Mouse (Mus musculus) heart, postnatal 25 days (tissue): ENCODE data around the gene Map2k6. TPM values are rescaled to one million over a fixed set of nuclear protein-coding genes. Genes with fewer than 3 reads are reported as not detected.

Experiments
- DNase-seq: peaks from one replicate; pipeline ENCODE4 v3.0.0; 2022; ENCODE audit warnings: low spot score
- intact Hi-C: fragments of 180-260 bp; cut with DNase I; formaldehyde crosslinking; loops from one replicate; pipeline ENCODE4 v1.15.1; 2025
- total RNA-seq, 2 experiments: library from RNA; stranded (reverse); gene quantifications; 2 replicates each; pipeline ENCODE4 v1.2.3; 2021

Gene Map2k6
- total RNA-seq, 2 experiments from 2014 or later: 5.8 to 6.7 TPM

DNA sequence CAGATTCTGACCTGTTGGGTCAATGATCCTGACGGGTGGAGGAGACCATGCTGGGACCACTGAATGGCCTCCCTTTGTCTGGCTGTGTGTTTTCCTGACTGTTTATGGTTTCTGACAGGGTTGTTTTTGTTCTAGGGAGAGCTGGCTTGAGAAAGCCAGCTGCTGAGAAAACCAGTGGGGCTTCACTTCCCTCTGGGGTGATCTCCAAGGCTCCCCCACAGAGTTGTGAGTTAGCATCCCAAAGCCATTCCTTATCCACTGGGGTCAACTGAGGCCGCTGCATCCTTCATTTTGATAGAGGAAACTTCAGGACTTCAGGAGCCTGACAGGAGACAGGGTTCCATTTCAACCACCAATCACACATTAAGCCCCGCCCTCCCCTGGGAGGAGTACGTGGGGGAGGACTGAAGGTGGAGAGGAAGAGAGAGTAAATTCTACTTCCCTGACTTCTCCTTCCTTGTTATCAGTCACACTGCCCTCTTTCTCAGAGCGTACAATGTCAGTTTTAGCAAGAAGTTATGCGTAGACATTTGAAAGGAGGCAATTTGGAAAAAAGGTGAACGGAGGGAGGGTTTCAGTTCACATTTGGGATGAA lies 49.3 kb downstream of the Map2k6 start:
- intact Hi-C loops: no loop called here
- no peak for DNase-seq

- intact Hi-C loops: no loop called here
- peak; percentile 21 for DNase-seq
Observed at GRCm38 (mm10) chr11:110448726-110449161, 49.8 kb downstream of the Map2k6 start.

DNA sequence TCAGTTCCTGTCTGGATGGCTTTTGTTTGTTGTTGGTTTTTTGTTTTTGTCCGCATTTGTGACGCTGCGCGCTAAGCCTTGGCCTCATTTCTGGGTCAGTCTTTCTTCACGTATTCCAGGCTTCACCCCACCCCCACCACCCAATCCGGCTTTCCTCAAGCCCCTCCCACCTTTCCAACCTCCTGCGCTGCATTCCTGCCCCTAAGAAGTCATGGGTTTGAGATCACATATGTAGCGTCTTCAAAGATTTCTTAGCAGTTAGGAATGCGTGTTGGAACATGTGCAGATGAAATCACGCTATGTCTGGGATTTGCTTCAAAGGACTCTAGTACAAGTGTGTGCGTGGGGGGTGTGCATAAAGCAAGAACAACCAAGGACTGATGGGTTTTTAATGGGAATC lies 50.3 kb downstream of the Map2k6 start:
- intact Hi-C loops: no loop called here
- DNase-seq: no peak

DNA sequence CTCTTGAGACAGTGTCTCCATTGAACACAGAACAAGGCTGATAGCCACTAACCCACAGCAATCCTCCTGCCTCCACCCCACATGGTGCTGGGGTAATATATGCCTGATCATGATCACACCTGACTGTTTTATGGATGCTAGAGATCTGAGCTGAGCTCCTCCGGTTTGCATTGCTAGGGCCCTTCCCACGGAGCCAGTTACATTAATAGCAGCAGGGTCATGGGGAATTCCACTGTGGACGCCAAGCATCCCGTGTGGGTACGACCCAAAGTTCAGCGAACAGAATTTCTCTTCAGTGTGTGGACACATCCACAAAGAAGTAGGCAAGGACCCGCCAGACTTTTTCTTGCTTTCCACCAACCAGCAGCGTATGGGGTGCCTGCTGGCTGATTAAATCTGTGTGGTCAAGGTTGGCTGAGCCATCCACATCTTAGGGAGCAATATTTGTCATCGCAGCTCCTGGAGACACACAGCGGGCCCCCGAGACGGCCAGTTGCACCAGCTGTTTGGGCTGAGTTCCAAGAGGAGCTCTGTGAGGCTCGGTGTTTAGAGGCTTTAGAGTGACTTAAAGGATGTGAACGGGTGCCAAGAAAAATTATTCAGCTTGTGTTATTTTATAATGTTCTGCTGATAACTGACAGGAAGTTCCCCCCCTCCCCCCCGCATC lies 51.3 kb downstream of the Map2k6 start:
- intact Hi-C loops: loop anchor here (5.0 kb wide), 1 partner anchor 448 kb away; no protein-coding TSS in a partner anchor
- no peak for DNase-seq

DNA sequence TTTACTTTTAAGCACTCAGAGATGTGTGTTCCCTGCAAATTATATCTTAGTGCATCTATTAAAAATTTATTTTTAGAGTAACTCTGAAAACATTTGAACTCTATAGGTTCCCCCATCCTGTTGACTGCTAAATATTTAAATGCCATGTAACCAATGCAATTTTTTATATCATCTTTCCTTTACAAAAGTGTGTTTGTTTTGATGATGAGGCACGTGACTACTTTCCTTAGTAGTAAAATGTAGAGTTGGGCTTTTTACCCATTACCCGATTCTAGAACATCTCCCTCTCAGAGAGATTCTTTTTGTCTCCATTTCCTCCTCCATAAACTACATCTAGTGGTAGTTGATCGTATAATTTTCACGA lies 51.8 kb downstream of the Map2k6 start:
- intact Hi-C loops: loop anchor here (5.0 kb wide), 1 partner anchor 448 kb away; no protein-coding TSS in a partner anchor
- DNase-seq: no peak

GRCm38 (mm10) chr11:110451590-110451989 lies 52.7 kb downstream of the Map2k6 start:
- intact Hi-C loops: loop anchor here (5.0 kb wide), 1 partner anchor 449 kb away; no protein-coding TSS in a partner anchor
- no peak for DNase-seq

GRCm38 (mm10) chr11:110453445-110454154 lies 54.7 kb downstream of the Map2k6 start:
- intact Hi-C loops: loop anchor here (5.0 kb wide), 1 partner anchor 451 kb away; no protein-coding TSS in a partner anchor
- DNase-seq: no peak

DNA sequence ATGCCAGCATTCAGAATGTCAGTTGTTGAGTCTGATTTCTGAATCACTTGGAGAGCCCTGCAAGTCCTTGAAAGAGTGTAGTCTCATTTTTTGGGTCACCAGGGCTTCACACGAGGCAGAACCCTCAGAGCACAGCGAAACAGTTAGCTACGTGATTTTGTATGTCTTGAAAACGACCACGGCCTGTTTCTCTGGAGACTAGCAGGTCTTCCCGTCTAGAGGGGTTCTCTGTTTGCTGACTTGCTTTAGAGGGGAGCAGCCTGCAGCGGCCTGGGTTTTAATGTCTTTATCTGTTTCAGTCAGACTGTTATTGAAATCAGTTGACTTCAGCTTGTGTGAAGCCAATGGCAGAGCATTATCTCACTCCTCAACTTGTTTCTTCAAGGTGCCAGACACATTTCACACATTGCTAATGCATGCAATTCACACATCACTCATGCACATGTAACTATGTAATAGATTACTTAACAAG lies 58.6 kb downstream of the Map2k6 start:
- intact Hi-C loops: no loop called here
- no peak for DNase-seq

GRCm38 (mm10) chr11:110460480-110460879 lies 61.6 kb downstream of the Map2k6 start:
- intact Hi-C loops: no loop called here
- DNase-seq: no peak

DNA sequence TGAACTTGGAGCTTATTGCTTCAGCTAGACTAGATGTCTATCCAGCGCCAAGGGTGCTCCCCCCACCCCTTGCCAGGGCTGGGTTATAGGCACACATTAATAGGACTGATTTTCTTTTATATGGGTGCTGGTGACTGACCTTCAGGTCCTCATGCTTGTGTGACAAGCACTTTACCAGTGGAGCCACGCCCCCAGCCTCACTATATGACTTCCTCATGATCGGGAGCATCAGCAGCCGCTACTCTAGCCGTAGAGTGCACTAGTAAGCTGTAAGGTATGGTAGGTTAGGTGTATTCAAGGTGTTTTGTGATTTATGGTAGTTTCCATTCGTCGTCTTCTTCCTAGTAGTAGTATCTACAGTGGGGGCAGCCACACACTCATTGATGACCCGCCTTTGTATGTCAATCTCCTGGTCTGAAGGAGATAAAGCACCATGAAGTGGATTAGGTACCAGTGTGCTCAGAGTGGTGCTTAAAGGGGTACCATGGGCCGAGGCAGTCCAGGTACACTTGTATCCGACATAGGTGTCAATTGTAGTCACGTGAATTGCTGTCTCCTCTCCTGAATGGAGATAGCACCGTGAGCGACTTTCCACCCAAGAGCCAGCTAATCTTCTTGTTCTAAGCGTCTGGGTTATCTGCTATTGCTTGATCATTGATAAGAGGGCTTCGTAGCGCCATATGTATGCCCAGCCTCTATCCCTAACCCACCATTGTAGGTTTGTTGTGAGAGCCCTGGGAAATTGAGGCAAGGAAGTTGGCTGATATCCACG lies 62.8 kb downstream of the Map2k6 start:
- no peak for DNase-seq
- intact Hi-C loops: no loop called here

- intact Hi-C loops: no loop called here
- no peak for DNase-seq
Observed at GRCm38 (mm10) chr11:110462975-110463578, 64.2 kb downstream of the Map2k6 start.

GRCm38 (mm10) chr11:110463801-110464200 lies 64.9 kb downstream of the Map2k6 start:
- intact Hi-C loops: no loop called here
- DNase-seq: no peak

GRCm38 (mm10) chr11:110469054-110469453 lies 70.1 kb downstream of the Map2k6 start:
- intact Hi-C loops: no loop called here
- no peak for DNase-seq

- DNase-seq: no peak
- intact Hi-C loops: no loop called here
Observed at GRCm38 (mm10) chr11:110470561-110471273, 71.8 kb downstream of the Map2k6 start.

- no peak for DNase-seq
- intact Hi-C loops: no loop called here
Observed at GRCm38 (mm10) chr11:110471362-110471761, 72.4 kb downstream of the Map2k6 start.

DNA sequence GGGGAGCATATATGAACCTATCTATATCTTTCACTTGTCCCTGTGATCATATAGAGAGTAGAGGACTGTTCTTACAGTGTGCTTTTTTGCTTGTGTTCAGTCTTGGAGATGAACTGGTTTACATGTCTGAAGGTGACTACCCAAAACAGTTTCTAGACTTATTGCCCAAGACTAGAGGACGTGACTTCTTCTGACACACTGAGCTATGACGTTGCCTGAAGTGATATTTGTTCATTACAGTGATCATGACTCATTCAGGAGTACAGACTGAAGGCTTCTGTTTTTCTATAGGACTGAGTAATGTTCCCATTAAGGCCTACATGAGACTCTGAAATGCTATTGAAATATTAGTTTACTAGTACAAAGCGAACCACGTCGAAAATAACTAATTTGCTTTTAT lies 73.2 kb downstream of the Map2k6 start:
- intact Hi-C loops: no loop called here
- DNase-seq: no peak

GRCm38 (mm10) chr11:110473495-110473894 lies 74.6 kb downstream of the Map2k6 start:
- intact Hi-C loops: no loop called here
- no peak for DNase-seq

GRCm38 (mm10) chr11:110476361-110477151 lies 77.6 kb downstream of the Map2k6 start:
- intact Hi-C loops: no loop called here
- DNase-seq: no peak
